Mouse (Mus musculus) midbrain, postnatal 0 days (tissue): ENCODE results near the gene Akr7a5. TPM values are rescaled to one million over a fixed set of nuclear protein-coding genes. Genes with fewer than 3 reads are reported as not detected.

Experiments used
- ATAC-seq: fragments of 200-750 bp; cut with Nextera tagmentation; 2 replicates; pipeline ENCODE4 v1.8.0; 2017; ENCODE audit warnings: moderate number of reproducible peaks, mild to moderate bottlenecking, moderate TSS enrichment, moderate library complexity; ENCODE audit not compliant: low FRiP score
- DNase-seq: peaks from one replicate; pipeline ENCODE4 v3.0.0-alpha.2; 2015; ENCODE audit warnings: low spot score
- H3K27ac ChIP-seq: fragments of 300-500 bp; sonication (generic); 2 replicates; pipeline ENCODE4 v1.5.1; 2014; ENCODE audit warnings: low read depth, mild to moderate bottlenecking, low read length, mixed read lengths
- H3K27me3 ChIP-seq: fragments of 300-500 bp; sonication (generic); 2 replicates; pipeline ENCODE4 v1.6.1; 2014; ENCODE audit warnings: low read length, control low read depth, mixed read lengths; ENCODE audit not compliant: insufficient read depth
- H3K36me3 ChIP-seq: fragments of 300-500 bp; sonication (generic); 2 replicates; pipeline ENCODE4 v1.6.1; 2014; ENCODE audit warnings: low read length, control low read depth, mixed read lengths; ENCODE audit not compliant: insufficient read depth
- H3K4me1 ChIP-seq: fragments of 300-500 bp; sonication (generic); 2 replicates; pipeline ENCODE4 v1.6.1; 2014; ENCODE audit warnings: mild to moderate bottlenecking, control low read depth, antibody characterized with exemption, low read length, mixed read lengths; ENCODE audit not compliant: insufficient read depth
- H3K4me2 ChIP-seq: fragments of 300-500 bp; sonication (generic); 2 replicates; pipeline ENCODE4 v1.6.1; 2014; ENCODE audit warnings: low read depth, mild to moderate bottlenecking, low read length, mixed read lengths; ENCODE audit not compliant: poor library complexity, severe bottlenecking
- H3K4me3 ChIP-seq: fragments of 300-500 bp; sonication (generic); 2 replicates; pipeline ENCODE4 v1.5.1; 2014; ENCODE audit warnings: low read depth, mild to moderate bottlenecking, low read length, moderate library complexity
- H3K9ac ChIP-seq: fragments of 300-500 bp; sonication (generic); replicated peaks from 2 replicates; pipeline ENCODE4 v1.6.1; 2014; ENCODE audit warnings: mild to moderate bottlenecking, low read length, moderate library complexity, mixed read lengths; ENCODE audit not compliant: poor library complexity, severe bottlenecking
- H3K9me3 ChIP-seq: fragments of 300-500 bp; sonication (generic); 2 replicates; pipeline ENCODE4 v1.6.1; 2016; ENCODE audit warnings: low read length, control low read depth
- CTCF ChIP-seq: IDR thresholded peaks from 2 replicates; pipeline ENCODE4 v1.5.1; 2016; ENCODE audit warnings: antibody characterized with exemption, mild to moderate bottlenecking
- WGBS: fragments of 180-500 bp; shearing (Covaris S2); extraction: QIAGEN DNeasy Blood & Tissue Kit; methylation state at CpG from one replicate; pipeline ENCODE4 v1.1.7; 2014; 5-methylcytosine and 5-hydroxymethylcytosine counted together
- polyA plus RNA-seq: library from polyadenylated mRNA; unstranded; fragments of >200 nt; fragmentation: Nextera tagmentation; extraction: Ambion mirVana; gene quantifications from 2 replicates; pipeline ENCODE4 v1.2.1, GENCODE M21; 2015
- total RNA-seq: library from RNA; depleted of rRNA; stranded (reverse); fragments of >200 nt; gene quantifications from 2 replicates; pipeline ENCODE4 v1.2.3, GENCODE M21; 2014

Gene Akr7a5
- total and polyA plus RNA-seq, 2 experiments from 2014 or later = 64.4 to 65.4 TPM

GRCm38 (mm10) chr4:139318449-139318848, 7.9 kb downstream of the Akr7a5 start:
- Histone ChIP-seq H3K9ac (no peak overlapping the region), H3K4me3 (no peak overlapping the region), H3K4me2 (no peak overlapping the region), H3K27me3 (no peaks in the 10 kb centered on the region), H3K36me3 (peaks cover 18% of the 10 kb centered on the region), H3K27ac (no peak overlapping the region), H3K9me3 (no peaks in the 10 kb centered on the region), H3K4me1 (no peaks in the 10 kb centered on the region)
- TF ChIP-seq CTCF = no peak
- 94% methylated on average over 11 of the region's 11 CpGs for WGBS
- no peak for ATAC-seq
- DNase-seq = no peak

- Histone ChIP-seq H3K27me3 (no peaks in the 10 kb centered on the region), H3K9me3 (no peaks in the 10 kb centered on the region), H3K27ac (no peak overlapping the region), H3K4me2 (no peak overlapping the region), H3K36me3 (peaks cover 14% of the 10 kb centered on the region), H3K4me1 (no peaks in the 10 kb centered on the region), H3K4me3 (no peak overlapping the region), H3K9ac (no peak overlapping the region)
- no peak for TF ChIP-seq CTCF
- no peak for ATAC-seq
- no peak for DNase-seq
- WGBS = 88% methylated on average over 4 of the region's 4 CpGs
Measured at GRCm38 (mm10) chr4:139319740-139320139, 9.2 kb downstream of the Akr7a5 start.

DNA sequence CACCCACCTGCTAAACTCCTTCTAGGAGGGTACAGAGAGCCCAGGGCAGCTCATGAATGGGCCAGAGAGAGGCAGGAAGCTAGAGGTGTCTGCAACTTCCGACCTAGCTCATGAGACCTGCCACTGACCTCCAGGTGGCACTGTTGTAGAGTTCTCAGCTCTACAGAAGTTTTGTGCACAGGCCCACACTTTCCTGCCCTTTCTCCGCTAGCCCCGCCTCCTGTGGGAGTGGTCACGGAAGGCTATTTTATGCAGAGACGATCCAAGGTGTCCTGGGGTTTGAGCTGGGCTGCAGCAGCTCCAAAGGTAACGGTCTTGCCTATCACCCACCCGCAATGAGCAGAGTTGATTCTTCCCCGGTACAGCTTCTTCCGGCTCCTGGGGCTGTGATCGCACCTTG, 20.1 kb downstream of the Akr7a5 start:
- no peaks in the 10 kb centered on the region for H3K4me1 ChIP-seq
- DNase-seq = peak; percentile 71
- H3K9ac ChIP-seq = no peak overlapping the region
- H3K4me3 ChIP-seq = no peak overlapping the region
- 14% methylated on average over 10 of the region's 10 CpGs for WGBS
- no peak for ATAC-seq
- H3K4me2 ChIP-seq = no peak overlapping the region
- H3K36me3 ChIP-seq = no peaks in the 10 kb centered on the region
- H3K9me3 ChIP-seq = no peaks in the 10 kb centered on the region
- H3K27ac ChIP-seq = no peak overlapping the region
- peak; percentile 67 for TF ChIP-seq CTCF
- H3K27me3 ChIP-seq = no peaks in the 10 kb centered on the region

DNA sequence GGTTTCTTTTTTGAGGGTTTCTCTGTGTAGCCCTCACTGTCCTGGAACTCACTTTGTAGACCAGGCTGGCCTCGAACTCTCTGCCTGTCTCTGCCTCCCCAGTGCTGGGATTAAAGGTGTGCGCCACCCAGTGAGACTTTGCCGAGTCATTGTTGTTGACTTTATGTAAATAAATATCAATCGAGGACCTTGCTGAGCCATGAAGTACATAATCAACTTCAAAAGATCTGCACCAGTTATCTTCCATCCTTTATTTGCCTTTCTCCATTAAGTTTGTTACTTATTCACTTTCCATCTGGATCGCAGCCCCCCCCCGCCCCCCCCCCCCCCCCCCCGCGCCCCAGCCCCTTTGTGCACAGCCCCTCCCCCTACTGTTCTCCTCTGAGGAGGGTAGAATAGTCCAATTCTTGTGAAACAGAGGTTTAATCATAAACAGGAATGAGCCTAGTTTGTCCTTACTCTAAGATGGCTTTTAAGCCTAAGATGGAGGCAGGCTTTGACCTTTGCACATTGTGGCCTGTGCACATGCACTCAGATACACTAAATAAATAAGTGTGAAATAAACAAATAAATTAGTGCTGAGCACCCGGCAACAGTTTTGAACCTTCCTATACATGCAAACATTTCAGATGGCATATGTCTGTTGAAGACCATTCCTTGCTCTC, 24.2 kb downstream of the Akr7a5 start:
- DNase-seq (no peak), ATAC-seq (no peak)
- WGBS = 81% methylated on average over 6 of the region's 9 CpGs
- Histone ChIP-seq H3K36me3 (no peaks in the 10 kb centered on the region), H3K27ac (no peak overlapping the region), H3K27me3 (peaks cover 5% of the 10 kb centered on the region; the same call in 1 of the 2 replicates), H3K4me1 (no peaks in the 10 kb centered on the region), H3K4me3 (no peak overlapping the region), H3K9ac (no peak overlapping the region), H3K4me2 (no peak overlapping the region), H3K9me3 (no peaks in the 10 kb centered on the region)
- no peak for TF ChIP-seq CTCF

DNA sequence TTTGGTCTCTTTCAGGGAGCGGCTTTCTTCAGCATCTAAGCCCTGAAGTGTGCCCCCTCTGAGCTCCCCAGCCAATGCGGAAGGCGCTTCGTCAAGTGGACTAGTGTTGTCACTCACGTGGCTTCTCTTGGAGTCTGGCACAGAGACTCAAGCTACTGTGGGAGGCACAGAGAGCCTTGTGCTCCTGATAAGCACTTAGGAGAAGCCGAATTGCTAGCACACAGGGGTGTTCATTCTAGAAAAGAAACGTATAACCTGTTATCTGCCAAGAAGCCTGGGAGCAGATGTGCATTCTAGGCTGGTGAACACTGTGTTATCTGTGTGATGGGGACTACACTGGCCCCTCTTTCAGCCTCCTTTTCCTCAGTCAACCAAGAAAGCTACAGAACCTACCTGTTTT, 25.0 kb downstream of the Akr7a5 start:
- Histone ChIP-seq H3K27me3 (peaks cover 5% of the 10 kb centered on the region; the same call in 1 of the 2 replicates), H3K4me3 (no peak overlapping the region), H3K9me3 (no peaks in the 10 kb centered on the region), H3K9ac (no peak overlapping the region), H3K4me2 (no peak overlapping the region), H3K4me1 (no peaks in the 10 kb centered on the region), H3K27ac (no peak overlapping the region), H3K36me3 (no peaks in the 10 kb centered on the region)
- 68% methylated on average over 7 of the region's 7 CpGs for WGBS
- ATAC-seq (no peak), DNase-seq (no peak)
- TF ChIP-seq CTCF = no peak

GRCm38 (mm10) chr4:139336822-139337483, 26.4 kb downstream of the Akr7a5 start:
- Histone ChIP-seq H3K4me2 (peak overlapping the region; percentile 29; the same call in 1 of the 2 replicates), H3K9ac (no peak overlapping the region), H3K36me3 (no peaks in the 10 kb centered on the region), H3K27me3 (peaks cover 5% of the 10 kb centered on the region; the same call in 1 of the 2 replicates), H3K4me1 (no peaks in the 10 kb centered on the region), H3K4me3 (no peak overlapping the region), H3K27ac (no peak overlapping the region), H3K9me3 (no peaks in the 10 kb centered on the region)
- DNase-seq = peak; percentile 74
- TF ChIP-seq CTCF = peak; percentile 82
- WGBS = 26% methylated on average over 24 of the region's 24 CpGs
- ATAC-seq = no peak
